Mouse (Mus musculus): ENCODE measurements at regions not wholly inside any gene's neighbourhood (a gene's known extent, or its start where the extent isn't known, plus 50 kb on each side); places are given as distances from the start of the nearest gene placed in this dataset.

- Histone ChIP-seq H3K4me3 (ENCODE audit: low read depth, low read length) (no peak overlapping the region), H3K9me3 (ENCODE audit: control insufficient read depth) (no peaks in the 10 kb centered on the region), H3K36me3 (ENCODE audit: control insufficient read depth, insufficient read depth) (no peaks in the 10 kb centered on the region), H3K27ac (ENCODE audit: low read depth, low read length) (no peak overlapping the region), H3K27me3 (replicated peaks; ENCODE audit: control insufficient read depth, insufficient read depth, low read length) (no peaks in the 10 kb centered on the region), H3K4me1 (replicated peaks; ENCODE audit: control insufficient read depth, insufficient read depth, low read length) (no peaks in the 10 kb centered on the region), H3K9ac (ENCODE audit: low read depth, low read length) (no peak overlapping the region), H3K4me2 (replicated peaks; ENCODE audit: low read depth) (no peak overlapping the region)
- WGBS: 42% methylated on average over 2 of the region's 2 CpGs
- ATAC-seq: no peak
- TF ChIP-seq CTCF (IDR thresholded peaks at IDR 0.05; ENCODE audit: low read depth): no peak
These were observed 620.4 kb upstream of the Igfbp3 start for GRCm38 (mm10) chr11:7834151-7834550.

GRCm38 (mm10) chr11:7832376-7832775 is 618.7 kb upstream of the Igfbp3 start:
- Histone ChIP-seq H3K27ac (ENCODE audit: low read depth, low read length) (no peak overlapping the region), H3K4me1 (replicated peaks; ENCODE audit: control insufficient read depth, insufficient read depth, low read length) (no peaks in the 10 kb centered on the region), H3K9me3 (ENCODE audit: control insufficient read depth) (no peaks in the 10 kb centered on the region), H3K4me2 (replicated peaks; ENCODE audit: low read depth) (no peak overlapping the region), H3K9ac (ENCODE audit: low read depth, low read length) (no peak overlapping the region), H3K36me3 (ENCODE audit: control insufficient read depth, insufficient read depth) (no peaks in the 10 kb centered on the region), H3K27me3 (replicated peaks; ENCODE audit: control insufficient read depth, insufficient read depth, low read length) (no peaks in the 10 kb centered on the region), H3K4me3 (ENCODE audit: low read depth, low read length) (no peak overlapping the region)
- ATAC-seq: no peak
- no peak for TF ChIP-seq CTCF (IDR thresholded peaks at IDR 0.05; ENCODE audit: low read depth)
- 38% methylated on average over 8 of the region's 8 CpGs for WGBS

GRCm38 (mm10) chr11:7829770-7830169 is 616.0 kb upstream of the Igfbp3 start:
- no peaks in the 10 kb centered on the region for H3K4me1 ChIP-seq (replicated peaks; ENCODE audit: control insufficient read depth, insufficient read depth, low read length)
- no peak overlapping the region for H3K4me2 ChIP-seq (replicated peaks; ENCODE audit: low read depth)
- ATAC-seq: no peak

GRCm38 (mm10) chr11:7828001-7828400 is 614.3 kb upstream of the Igfbp3 start:
- no peak for ATAC-seq
- TF ChIP-seq CTCF (IDR thresholded peaks at IDR 0.05; ENCODE audit: low read depth): no peak
- H3K27ac ChIP-seq (ENCODE audit: low read depth, low read length): no peak overlapping the region
- H3K9ac ChIP-seq (ENCODE audit: low read depth, low read length): no peak overlapping the region
- no peaks in the 10 kb centered on the region for H3K9me3 ChIP-seq (ENCODE audit: control insufficient read depth)
- no peak overlapping the region for H3K4me2 ChIP-seq (replicated peaks; ENCODE audit: low read depth)
- no peaks in the 10 kb centered on the region for H3K27me3 ChIP-seq (replicated peaks; ENCODE audit: control insufficient read depth, insufficient read depth, low read length)
- H3K4me3 ChIP-seq (ENCODE audit: low read depth, low read length): no peak overlapping the region
- no peaks in the 10 kb centered on the region for H3K36me3 ChIP-seq (ENCODE audit: control insufficient read depth, insufficient read depth)
- 83% methylated on average over 4 of the region's 4 CpGs for WGBS
- H3K4me1 ChIP-seq (replicated peaks; ENCODE audit: control insufficient read depth, insufficient read depth, low read length): no peaks in the 10 kb centered on the region

More at GRCm38 (mm10) chr11:7829770-7830169, 616.0 kb upstream of the Igfbp3 start:
- H3K4me3 ChIP-seq (ENCODE audit: low read depth, low read length): no peak overlapping the region
- WGBS: 52% methylated on average over 1 of the region's 1 CpGs
- H3K27ac ChIP-seq (ENCODE audit: low read depth, low read length): no peak overlapping the region
- H3K9ac ChIP-seq (ENCODE audit: low read depth, low read length): no peak overlapping the region
- H3K27me3 ChIP-seq (replicated peaks; ENCODE audit: control insufficient read depth, insufficient read depth, low read length): no peaks in the 10 kb centered on the region
- H3K36me3 ChIP-seq (ENCODE audit: control insufficient read depth, insufficient read depth): no peaks in the 10 kb centered on the region
- no peaks in the 10 kb centered on the region for H3K9me3 ChIP-seq (ENCODE audit: control insufficient read depth)
- no peak for TF ChIP-seq CTCF (IDR thresholded peaks at IDR 0.05; ENCODE audit: low read depth)

- no peak for TF ChIP-seq CTCF (IDR thresholded peaks at IDR 0.05; ENCODE audit: low read depth)
- WGBS: 85% methylated on average over 1 of the region's 1 CpGs
- no peaks in the 10 kb centered on the region for H3K4me1 ChIP-seq (replicated peaks; ENCODE audit: control insufficient read depth, insufficient read depth, low read length)
- H3K27ac ChIP-seq (ENCODE audit: low read depth, low read length): no peak overlapping the region
- H3K36me3 ChIP-seq (ENCODE audit: control insufficient read depth, insufficient read depth): no peaks in the 10 kb centered on the region
- H3K27me3 ChIP-seq (replicated peaks; ENCODE audit: control insufficient read depth, insufficient read depth, low read length): no peaks in the 10 kb centered on the region
- no peak overlapping the region for H3K4me2 ChIP-seq (replicated peaks; ENCODE audit: low read depth)
- no peak for ATAC-seq
- H3K9ac ChIP-seq (ENCODE audit: low read depth, low read length): no peak overlapping the region
- H3K9me3 ChIP-seq (ENCODE audit: control insufficient read depth): no peaks in the 10 kb centered on the region
- H3K4me3 ChIP-seq (ENCODE audit: low read depth, low read length): no peak overlapping the region
These were observed 613.7 kb upstream of the Igfbp3 start for GRCm38 (mm10) chr11:7827402-7827801.

- Histone ChIP-seq H3K36me3 (ENCODE audit: control insufficient read depth, insufficient read depth) (no peaks in the 10 kb centered on the region), H3K9me3 (ENCODE audit: control insufficient read depth) (no peaks in the 10 kb centered on the region), H3K27me3 (replicated peaks; ENCODE audit: control insufficient read depth, insufficient read depth, low read length) (no peaks in the 10 kb centered on the region), H3K4me1 (replicated peaks; ENCODE audit: control insufficient read depth, insufficient read depth, low read length) (no peaks in the 10 kb centered on the region), H3K4me2 (replicated peaks; ENCODE audit: low read depth) (no peak overlapping the region), H3K4me3 (ENCODE audit: low read depth, low read length) (no peak overlapping the region), H3K9ac (ENCODE audit: low read depth, low read length) (no peak overlapping the region), H3K27ac (ENCODE audit: low read depth, low read length) (no peak overlapping the region)
- no peak for TF ChIP-seq CTCF (IDR thresholded peaks at IDR 0.05; ENCODE audit: low read depth)
- WGBS: 79% methylated on average over 5 of the region's 5 CpGs
- ATAC-seq: no peak
These were observed 602.0 kb upstream of the Igfbp3 start for GRCm38 (mm10) chr11:7815750-7816149.

GRCm38 (mm10) chr11:7814556-7814955 is 600.8 kb upstream of the Igfbp3 start:
- no peaks in the 10 kb centered on the region for H3K36me3 ChIP-seq (ENCODE audit: control insufficient read depth, insufficient read depth)
- no peak overlapping the region for H3K4me2 ChIP-seq (replicated peaks; ENCODE audit: low read depth)
- ATAC-seq: no peak
- no peaks in the 10 kb centered on the region for H3K27me3 ChIP-seq (replicated peaks; ENCODE audit: control insufficient read depth, insufficient read depth, low read length)
- no peak overlapping the region for H3K9ac ChIP-seq (ENCODE audit: low read depth, low read length)
- WGBS: 79% methylated on average over 2 of the region's 2 CpGs
- TF ChIP-seq CTCF (IDR thresholded peaks at IDR 0.05; ENCODE audit: low read depth): no peak
- H3K4me1 ChIP-seq (replicated peaks; ENCODE audit: control insufficient read depth, insufficient read depth, low read length): no peaks in the 10 kb centered on the region
- no peak overlapping the region for H3K4me3 ChIP-seq (ENCODE audit: low read depth, low read length)
- H3K27ac ChIP-seq (ENCODE audit: low read depth, low read length): no peak overlapping the region
- H3K9me3 ChIP-seq (ENCODE audit: control insufficient read depth): no peaks in the 10 kb centered on the region

Measured in intestine, postnatal 0 days (tissue).